Mouse (Mus musculus) stomach, embryonic 14.5 days (tissue): ENCODE measurements around the gene C2cd4b. TPM values are rescaled to one million over a fixed set of nuclear protein-coding genes. Genes with fewer than 3 reads are reported as not detected.
"Not testable (repeated sequence)": the region's sequence is repeated elsewhere in the genome, so short reads cannot be mapped to it uniquely, and the experiment has no call there.

Experiments
- ATAC-seq: fragments of 200-750 bp; cut with Nextera tagmentation; 2 replicates; pipeline ENCODE4 v1.8.0; 2017; ENCODE audit warnings: low read depth, moderate TSS enrichment; ENCODE audit not compliant: insufficient number of reproducible peaks, insufficient read depth, low FRiP score
- H3K27ac ChIP-seq: fragments of 300-500 bp; sonication (generic); 2 replicates; pipeline ENCODE4 v1.5.1; 2014; ENCODE audit warnings: mild to moderate bottlenecking, low read length, moderate library complexity, mixed read lengths
- H3K27me3 ChIP-seq: fragments of 300-500 bp; sonication (generic); 2 replicates; pipeline ENCODE4 v1.6.1; 2014; ENCODE audit warnings: low read length, control low read depth, mixed read lengths; ENCODE audit not compliant: control insufficient read depth, insufficient read depth
- H3K36me3 ChIP-seq: fragments of 300-500 bp; sonication (generic); 2 replicates; pipeline ENCODE4 v1.6.1; 2014; ENCODE audit warnings: mild to moderate bottlenecking, control low read depth, low read length, moderate library complexity, mixed read lengths; ENCODE audit not compliant: control insufficient read depth, insufficient read depth
- H3K4me1 ChIP-seq: fragments of 300-500 bp; sonication (generic); 2 replicates; pipeline ENCODE4 v1.6.1; 2014; ENCODE audit warnings: low read length, control low read depth, mixed read lengths; ENCODE audit not compliant: control insufficient read depth, insufficient read depth
- H3K4me2 ChIP-seq: fragments of 300-500 bp; sonication (generic); replicated peaks from 2 replicates; pipeline ENCODE4 v1.6.1; 2014; ENCODE audit warnings: low read depth, low read length, control low read depth
- H3K4me3 ChIP-seq: fragments of 300-500 bp; sonication (generic); 2 replicates; pipeline ENCODE4 v1.5.1; 2014; ENCODE audit warnings: low read depth, low read length, control low read depth
- H3K9ac ChIP-seq: fragments of 300-500 bp; sonication (generic); replicated peaks from 2 replicates; pipeline ENCODE4 v1.6.1; 2014; ENCODE audit warnings: low read depth, mild to moderate bottlenecking, control low read depth, low read length, moderate library complexity, mixed read lengths
- H3K9me3 ChIP-seq: fragments of 300-500 bp; sonication (generic); 2 replicates; pipeline ENCODE4 v1.6.1; 2016; ENCODE audit warnings: low read depth, low read length, control low read depth; ENCODE audit not compliant: control insufficient read depth
- WGBS: fragments of 180-500 bp; shearing (Covaris S2); extraction: QIAGEN DNeasy Blood & Tissue Kit; methylation state at CpG from one replicate; pipeline ENCODE4 v1.1.7; 2014; 5-methylcytosine and 5-hydroxymethylcytosine counted together
- polyA plus RNA-seq: library from polyadenylated mRNA; unstranded; fragments of >200 nt; fragmentation: Nextera tagmentation; extraction: Ambion mirVana; gene quantifications from 2 replicates; pipeline ENCODE4 v1.2.1, GENCODE M21; 2014

C2cd4b gene
- polyA plus RNA-seq, 1 experiment from 2014 or later = 0.42 TPM

GRCm38 (mm10) chr9:67733716-67734115 lies 25.5 kb upstream of the C2cd4b start:
- H3K27ac ChIP-seq = no peak overlapping the region
- H3K36me3 ChIP-seq = no peaks in the 10 kb centered on the region
- no peak overlapping the region for H3K4me3 ChIP-seq
- no peaks in the 10 kb centered on the region for H3K4me1 ChIP-seq
- no peak overlapping the region for H3K4me2 ChIP-seq
- ATAC-seq = no peak
- no peaks in the 10 kb centered on the region for H3K27me3 ChIP-seq
- 90% methylated on average over 15 of the region's 15 CpGs for WGBS
- H3K9me3 ChIP-seq = no peaks in the 10 kb centered on the region
- H3K9ac ChIP-seq = no peak overlapping the region

GRCm38 (mm10) chr9:67735426-67735825 lies 23.8 kb upstream of the C2cd4b start:
- Histone ChIP-seq H3K27ac (no peak overlapping the region), H3K9ac (no peak overlapping the region), H3K36me3 (no peaks in the 10 kb centered on the region), H3K4me3 (no peak overlapping the region), H3K27me3 (no peaks in the 10 kb centered on the region), H3K4me1 (no peaks in the 10 kb centered on the region), H3K4me2 (no peak overlapping the region), H3K9me3 (no peaks in the 10 kb centered on the region)
- WGBS = 54% methylated on average over 11 of the region's 11 CpGs
- no peak for ATAC-seq

GRCm38 (mm10) chr9:67741256-67741655 lies 18.0 kb upstream of the C2cd4b start:
- no peak overlapping the region for H3K27ac ChIP-seq
- no peaks in the 10 kb centered on the region for H3K4me1 ChIP-seq
- 75% methylated on average over 2 of the region's 2 CpGs for WGBS
- H3K9ac ChIP-seq = no peak overlapping the region
- no peaks in the 10 kb centered on the region for H3K9me3 ChIP-seq
- no peaks in the 10 kb centered on the region for H3K27me3 ChIP-seq
- no peak for ATAC-seq
- H3K4me3 ChIP-seq = no peak overlapping the region
- H3K36me3 ChIP-seq = no peaks in the 10 kb centered on the region
- H3K4me2 ChIP-seq = no peak overlapping the region

- Histone ChIP-seq H3K9me3 (no peaks in the 10 kb centered on the region), H3K27me3 (no peaks in the 10 kb centered on the region), H3K4me1 (no peaks in the 10 kb centered on the region), H3K4me3 (no peak overlapping the region), H3K27ac (no peak overlapping the region), H3K4me2 (no peak overlapping the region), H3K9ac (no peak overlapping the region), H3K36me3 (no peaks in the 10 kb centered on the region)
- ATAC-seq = no peak
- 69% methylated on average over 16 of the region's 16 CpGs for WGBS
Measured at GRCm38 (mm10) chr9:67753411-67754182, 5.6 kb upstream of the C2cd4b start.

- no peak overlapping the region for H3K4me2 ChIP-seq
- 0 out of 2 replicates have a peak, but pooled peaks cover 5% of the 10 kb centered on the region for H3K4me1 ChIP-seq
- no peaks in the 10 kb centered on the region for H3K36me3 ChIP-seq
- no peak overlapping the region for H3K9ac ChIP-seq
- peaks cover 8% of the 10 kb centered on the region for H3K27me3 ChIP-seq
- ATAC-seq = no peak
- no peaks in the 10 kb centered on the region for H3K9me3 ChIP-seq
- no peak overlapping the region for H3K4me3 ChIP-seq
- no peak overlapping the region for H3K27ac ChIP-seq
- 75% methylated on average over 3 of the region's 3 CpGs for WGBS
Measured at GRCm38 (mm10) chr9:67754713-67755112, 4.5 kb upstream of the C2cd4b start.

- 2% methylated on average over 9 of the region's 9 CpGs for WGBS
- no peaks in the 10 kb centered on the region for H3K36me3 ChIP-seq
- H3K4me2 ChIP-seq = peak overlapping the region; percentile 91; the same call in 1 of the 2 replicates
- ATAC-seq = peak; percentile 55; the same call in 1 of the 2 replicates
- H3K27ac ChIP-seq = no peak overlapping the region
- H3K9ac ChIP-seq = no peak overlapping the region
- H3K9me3 ChIP-seq = no peaks in the 10 kb centered on the region
- 0 out of 2 replicates have a peak overlapping the region, but pooled peaks have one; percentile 57 for H3K4me3 ChIP-seq
- peaks cover 9% of the 10 kb centered on the region for H3K27me3 ChIP-seq
- 0 out of 2 replicates have a peak, but pooled peaks cover 5% of the 10 kb centered on the region for H3K4me1 ChIP-seq
Measured at GRCm38 (mm10) chr9:67758686-67759085, 551 bp upstream of the C2cd4b start.

GRCm38 (mm10) chr9:67759956-67760764 lies 923 bp downstream of the C2cd4b start:
- peak overlapping the region; percentile 39; the same call in 1 of the 2 replicates for H3K27ac ChIP-seq

GRCm38 (mm10) chr9:67760991-67761390 lies 1.8 kb downstream of the C2cd4b start:
- H3K9ac ChIP-seq = no peak overlapping the region
- H3K36me3 ChIP-seq = no peaks in the 10 kb centered on the region
- no peak for ATAC-seq
- H3K9me3 ChIP-seq = no peaks in the 10 kb centered on the region
- 0 out of 2 replicates have a peak overlapping the region, but pooled peaks have one; percentile 57 for H3K4me3 ChIP-seq
- H3K4me2 ChIP-seq = peak overlapping the region; percentile 91; the same call in 1 of the 2 replicates
- peaks cover 9% of the 10 kb centered on the region for H3K27me3 ChIP-seq
- 70% methylated on average over 6 of the region's 6 CpGs for WGBS
- no peak overlapping the region for H3K27ac ChIP-seq
- H3K4me1 ChIP-seq = 0 out of 2 replicates have a peak, but pooled peaks cover 5% of the 10 kb centered on the region

More at GRCm38 (mm10) chr9:67759956-67760764, 923 bp downstream of the C2cd4b start:
- not testable (repeated sequence) for H3K4me1 ChIP-seq, H3K36me3 ChIP-seq, H3K27me3 ChIP-seq, H3K9me3 ChIP-seq
- H3K9ac ChIP-seq = peak overlapping the region; percentile 36; the same call in 1 of the 2 replicates
- under 1% methylated on average over 84 of the region's 114 CpGs for WGBS
- H3K4me3 ChIP-seq = peak overlapping the region; percentile 57
- ATAC-seq = peak; percentile 89
- H3K4me2 ChIP-seq = peak overlapping the region; percentile 91
